22 mouse cellular contexts compared by ENCODE assay signal in genomic region chr14:78747454-78747853, GRCm38 (mm10). TPM values are rescaled to one million over a fixed set of nuclear protein-coding genes. Genes with fewer than 3 reads are reported as not detected.
DNase-seq lines count a peak whose midpoint lies in the region; ATAC-seq and TF ChIP-seq lines count a peak whose summit lies in the region.
"Had no signal": no experiment of that assay in that cellular context is flagged by ENCODE, and none has a peak within 500 bp of the region (broad histone marks: within the 10 kb centered on the region; RNA-seq: fewer than 3 reads in every experiment).

No protein-coding gene starts in this region.

- no peak overlapping the region for H3K4me3 ChIP-seq in embryonic facial prominence, embryonic 14.5 days (ENCODE audit: low read depth, low read length)
- no peak overlapping the region for H3K4me3 ChIP-seq in embryonic facial prominence, embryonic 10.5 days
- H3K4me3 ChIP-seq in embryonic fibroblast, embryonic 13.5 days (ENCODE audit: insufficient read depth, low read length): no peak overlapping the region

- H3K9me3 ChIP-seq in embryonic facial prominence, embryonic 14.5 days (ENCODE audit: control insufficient read depth, low read length): no peaks in the 10 kb centered on the region
- H3K9me3 ChIP-seq in embryonic facial prominence, embryonic 10.5 days: no peaks in the 10 kb centered on the region
- H3K9me3 ChIP-seq: G1E had no signal

- H3K36me3 ChIP-seq in embryonic facial prominence, embryonic 14.5 days (ENCODE audit: control insufficient read depth, insufficient read depth, low read length): no peaks in the 10 kb centered on the region
- no peaks in the 10 kb centered on the region for H3K36me3 ChIP-seq in embryonic facial prominence, embryonic 10.5 days (replicated peaks)
- H3K36me3 ChIP-seq: G1E had no signal

- no peak for TF ChIP-seq CTCF in embryonic fibroblast, embryonic 13.5 days (IDR thresholded peaks at IDR 0.05; ENCODE audit: borderline replicate concordance, insufficient read depth, low read length)

- no peak for TF ChIP-seq POLR2A in embryonic fibroblast, embryonic 13.5 days (IDR thresholded peaks at IDR 0.05; ENCODE audit: low read depth, low read length)

- WGBS in embryonic facial prominence, embryonic 14.5 days: 70% methylated on average over 3 of the region's 3 CpGs
- WGBS in embryonic facial prominence, embryonic 10.5 days: 84% methylated on average over 3 of the region's 3 CpGs

- no peaks in the 10 kb centered on the region for H3K27me3 ChIP-seq in embryonic facial prominence, embryonic 14.5 days (replicated peaks; ENCODE audit: control insufficient read depth, insufficient read depth, low read length)
- no peaks in the 10 kb centered on the region for H3K27me3 ChIP-seq in embryonic facial prominence, embryonic 10.5 days (replicated peaks; ENCODE audit: low read depth, poor library complexity, severe bottlenecking)
- H3K27me3 ChIP-seq: CH12.LX, Patski had no signal

- no peak overlapping the region for H3K4me2 ChIP-seq in embryonic facial prominence, embryonic 14.5 days (ENCODE audit: low read depth, low read length)

- no peak overlapping the region for H3K9ac ChIP-seq in embryonic facial prominence, embryonic 14.5 days (ENCODE audit: low read depth, low read length)

- peak; percentile 44 for DNase-seq in embryonic facial prominence, embryonic 14.5 days (ENCODE audit: low spot score)
- DNase-seq in embryonic facial prominence, embryonic 10.5 days (ENCODE audit: low spot score): no peak
- no peak for DNase-seq in frontal cortex, postnatal 14 days (ENCODE audit: low spot score in 2 of 2)
- DNase-seq in urinary bladder, postnatal 14 days (ENCODE audit: low spot score): peak; percentile 13
- no peak for DNase-seq in urinary bladder, postnatal 4 days (ENCODE audit: low spot score in 2 of 2)
- DNase-seq in ovary, postnatal 36 days (ENCODE audit: low spot score): no peak
- DNase-seq: adrenal gland, adult 2 months; adrenal gland, adult 8-10 months; adrenal gland, postnatal 10 days; adrenal gland, postnatal 14 days; adrenal gland, postnatal 25 days; adrenal gland, postnatal 36 days; B cell, adult 2 months; cerebellum, adult 11 months; cerebellum, adult 11-12 months had no signal

- peak; percentile 18; the same call in 1 of the 2 replicates for ATAC-seq in embryonic facial prominence, embryonic 14.5 days (ENCODE audit: low read depth)
- ATAC-seq in frontal cortex, adult (ENCODE audit: low TSS enrichment): peak; percentile 92
- ATAC-seq: activated CD4-positive, CD25-positive, alpha-beta regulatory T cell, adult 4 months; CD4-positive, CD25-positive, alpha-beta regulatory T cell, adult 4 months; Patski had no signal

- H3K4me1 ChIP-seq in embryonic facial prominence, embryonic 14.5 days (ENCODE audit: control insufficient read depth, insufficient read depth, low read length): no peaks in the 10 kb centered on the region
- H3K4me1 ChIP-seq in embryonic facial prominence, embryonic 10.5 days: peaks cover 5% of the 10 kb centered on the region; the same call in 1 of the 2 replicates
- 0 out of 2 replicates have a peak, but pooled peaks cover under 1% of the 10 kb centered on the region for H3K4me1 ChIP-seq in embryonic fibroblast, embryonic 13.5 days (ENCODE audit: control insufficient read depth, insufficient read depth, low read length)

- H3K27ac ChIP-seq in embryonic facial prominence, embryonic 14.5 days (replicated peaks; ENCODE audit: low read depth, low read length): no peak overlapping the region
- no peak overlapping the region for H3K27ac ChIP-seq in embryonic facial prominence, embryonic 10.5 days (replicated peaks)
- H3K27ac ChIP-seq in embryonic fibroblast, embryonic 13.5 days (ENCODE audit: insufficient read depth, low read length): peak overlapping the region; percentile 15; the same call in 1 of the 2 replicates

RNA-seq across cellular contexts. Expression of gene Dgkh, which starts 14.9 kb away (rescaled TPM):
- 4.4 TPM in 2 replicates for polyA plus RNA-seq in embryonic facial prominence, embryonic 14.5 days (2014; fragmentation: Nextera tagmentation; extraction: Ambion mirVana)
- polyA plus RNA-seq in embryonic facial prominence, embryonic 10.5 days (2016; fragmentation: Nextera tagmentation; extraction: Ambion mirVana): 0.81 and 0.84 TPM in 2 replicates
- polyA plus RNA-seq in embryonic fibroblast, embryonic 13.5 days (2011; ENCODE audit: insufficient read length, low read depth, missing spikeins): 11.1 and 13.7 TPM in 2 replicates
- polyA plus RNA-seq: G1E had no signal

Comparison
In these comparisons a context has a peak if more than half of its experiments do, and no peak if none do; other contexts are left out.
1. DNase-seq: peak in embryonic facial prominence, embryonic 14.5 days (single experiment) and urinary bladder, postnatal 14 days (single experiment); none in embryonic facial prominence, embryonic 10.5 days (single experiment), frontal cortex, postnatal 14 days (0 of 2), urinary bladder, postnatal 4 days (0 of 2) and ovary, postnatal 36 days (single experiment).